Mouse (Mus musculus): ENCODE measurements at regions not wholly inside any gene's neighbourhood (a gene's known extent, or its start where the extent isn't known, plus 50 kb on each side); places are given as distances from the start of the nearest gene placed in this dataset.
A peak's percentile ranks its signal among the peaks of the same experiment; 100 is the strongest.

GRCm38 (mm10) chr1:76958706-76959105 lies 556.2 kb downstream of the Epha4 start:
- H3K27ac ChIP-seq (ENCODE audit: low read depth, low read length) = no peak overlapping the region
- no peaks in the 10 kb centered on the region for H3K27me3 ChIP-seq (replicated peaks; ENCODE audit: control insufficient read depth, insufficient read depth, low read length)
- WGBS = 76% methylated on average over 4 of the region's 4 CpGs
- no peaks in the 10 kb centered on the region for H3K4me1 ChIP-seq (ENCODE audit: control insufficient read depth, insufficient read depth, low read length)
- no peaks in the 10 kb centered on the region for H3K9me3 ChIP-seq (replicated peaks; ENCODE audit: control insufficient read depth, low read length)
- no peaks in the 10 kb centered on the region for H3K36me3 ChIP-seq (ENCODE audit: control insufficient read depth, insufficient read depth, low read length)
- H3K4me2 ChIP-seq (ENCODE audit: low read length) = no peak overlapping the region
- H3K4me3 ChIP-seq (ENCODE audit: low read depth, low read length) = no peak overlapping the region
- no peak overlapping the region for H3K9ac ChIP-seq (ENCODE audit: low read length)
- ATAC-seq (no peak), DNase-seq (ENCODE audit: low spot score) (no peak)

DNA sequence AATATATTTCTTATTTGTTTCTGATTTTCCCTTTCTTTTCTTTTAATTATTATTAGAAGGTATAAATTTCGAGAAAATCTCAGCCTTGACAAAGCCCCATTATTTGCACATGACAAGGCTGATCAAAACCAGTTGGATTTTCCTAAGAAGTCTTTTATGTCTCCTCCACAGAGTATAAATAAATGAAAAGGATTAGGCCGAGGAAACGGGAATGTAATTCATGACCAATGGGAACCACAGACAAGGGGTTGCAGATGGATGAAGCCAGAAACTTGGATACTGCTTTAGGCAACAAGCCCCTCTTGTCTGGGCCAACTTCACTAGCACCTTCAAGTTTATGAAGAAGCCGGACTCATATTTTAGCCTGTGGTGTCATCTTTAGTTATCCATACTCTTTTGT lies 542.4 kb downstream of the Epha4 start:
- H3K27me3 ChIP-seq (replicated peaks; ENCODE audit: control insufficient read depth, insufficient read depth, low read length) = no peaks in the 10 kb centered on the region
- H3K4me2 ChIP-seq (ENCODE audit: low read length) = no peak overlapping the region
- DNase-seq (ENCODE audit: low spot score) = no peak
- H3K4me3 ChIP-seq (ENCODE audit: low read depth, low read length) = no peak overlapping the region
- H3K36me3 ChIP-seq (ENCODE audit: control insufficient read depth, insufficient read depth, low read length) = no peaks in the 10 kb centered on the region
- no peak for ATAC-seq
- 0 out of 2 replicates have a peak, but pooled peaks cover 2% of the 10 kb centered on the region for H3K4me1 ChIP-seq (ENCODE audit: control insufficient read depth, insufficient read depth, low read length)
- H3K9ac ChIP-seq (ENCODE audit: low read length) = no peak overlapping the region
- no peaks in the 10 kb centered on the region for H3K9me3 ChIP-seq (replicated peaks; ENCODE audit: control insufficient read depth, low read length)
- WGBS = 16% methylated on average over 4 of the region's 4 CpGs
- no peak overlapping the region for H3K27ac ChIP-seq (ENCODE audit: low read depth, low read length)

- WGBS = 68% methylated on average over 12 of the region's 12 CpGs
- no peaks in the 10 kb centered on the region for H3K36me3 ChIP-seq (ENCODE audit: control insufficient read depth, insufficient read depth, low read length)
- no peak for DNase-seq (ENCODE audit: low spot score)
- H3K27me3 ChIP-seq (replicated peaks; ENCODE audit: control insufficient read depth, insufficient read depth, low read length) = no peaks in the 10 kb centered on the region
- no peak overlapping the region for H3K4me3 ChIP-seq (ENCODE audit: low read depth, low read length)
- H3K9me3 ChIP-seq (replicated peaks; ENCODE audit: control insufficient read depth, low read length) = no peaks in the 10 kb centered on the region
- ATAC-seq = no peak
- no peak overlapping the region for H3K4me2 ChIP-seq (ENCODE audit: low read length)
- 0 out of 2 replicates have a peak, but pooled peaks cover 2% of the 10 kb centered on the region for H3K4me1 ChIP-seq (ENCODE audit: control insufficient read depth, insufficient read depth, low read length)
- H3K9ac ChIP-seq (ENCODE audit: low read length) = no peak overlapping the region
- H3K27ac ChIP-seq (ENCODE audit: low read depth, low read length) = no peak overlapping the region
These were observed 539.6 kb downstream of the Epha4 start for GRCm38 (mm10) chr1:76975077-76975945.

DNA sequence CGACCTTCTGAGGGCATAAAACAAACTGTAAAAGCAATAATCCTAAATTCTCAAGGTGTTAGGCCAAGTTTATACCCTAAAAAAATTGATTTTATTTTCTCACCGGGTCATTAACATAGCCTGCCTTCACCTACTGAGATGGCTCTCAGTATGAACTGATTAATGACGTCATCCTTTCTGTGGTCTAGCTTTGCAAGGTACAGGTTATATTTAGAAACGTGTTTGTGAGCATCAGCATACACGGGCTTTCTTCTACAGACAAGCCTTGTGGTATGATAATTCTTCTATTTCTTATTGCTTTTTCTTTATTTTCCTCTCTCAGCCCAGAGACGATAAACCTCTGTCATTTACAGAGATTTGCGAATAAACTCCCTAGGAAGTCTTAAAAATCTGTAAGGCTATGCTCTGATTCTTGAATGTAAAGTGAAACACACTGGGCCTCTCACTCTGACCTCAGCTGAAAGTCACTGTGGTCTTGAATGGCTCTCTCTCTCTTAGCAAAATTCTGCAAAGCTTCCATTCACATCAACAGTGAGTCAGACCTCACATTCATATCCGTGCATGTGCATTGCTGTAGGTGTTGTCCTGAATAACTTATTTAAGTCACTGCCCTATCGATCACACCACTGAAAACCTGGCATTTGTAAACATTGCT lies 534.3 kb downstream of the Epha4 start:
- Histone ChIP-seq H3K4me2 (ENCODE audit: low read length) (no peak overlapping the region), H3K9ac (ENCODE audit: low read length) (no peak overlapping the region), H3K4me1 (ENCODE audit: control insufficient read depth, insufficient read depth, low read length) (no peaks in the 10 kb centered on the region), H3K36me3 (ENCODE audit: control insufficient read depth, insufficient read depth, low read length) (no peaks in the 10 kb centered on the region), H3K9me3 (replicated peaks; ENCODE audit: control insufficient read depth, low read length) (no peaks in the 10 kb centered on the region), H3K4me3 (ENCODE audit: low read depth, low read length) (no peak overlapping the region), H3K27ac (ENCODE audit: low read depth, low read length) (no peak overlapping the region), H3K27me3 (replicated peaks; ENCODE audit: control insufficient read depth, insufficient read depth, low read length) (no peaks in the 10 kb centered on the region)
- WGBS = 81% methylated on average over 9 of the region's 9 CpGs
- DNase-seq (ENCODE audit: low spot score) (no peak), ATAC-seq (no peak)

DNA sequence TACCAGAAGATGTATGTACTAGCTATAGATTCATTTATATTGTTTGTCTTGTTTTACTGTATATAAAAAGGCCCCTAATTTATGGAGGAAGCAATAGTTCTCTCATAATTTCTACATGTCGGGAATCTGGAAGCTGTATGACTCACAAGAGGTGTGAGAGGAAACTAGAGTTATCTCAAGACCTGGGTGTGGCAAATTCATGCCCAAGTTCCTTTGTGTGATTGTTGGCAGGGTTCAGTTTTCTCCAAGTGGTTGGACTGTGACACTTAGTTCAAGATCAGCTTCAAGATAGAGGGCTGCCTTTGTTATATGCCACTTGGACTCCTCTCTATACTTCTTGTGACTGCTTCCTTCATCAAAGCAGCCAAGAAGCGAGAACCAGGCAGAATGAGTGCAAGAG lies 521.1 kb downstream of the Epha4 start:
- H3K27ac ChIP-seq (ENCODE audit: low read depth, low read length) = no peak overlapping the region
- no peak for ATAC-seq
- WGBS = 92% methylated on average over 2 of the region's 2 CpGs
- H3K36me3 ChIP-seq (ENCODE audit: control insufficient read depth, insufficient read depth, low read length) = no peaks in the 10 kb centered on the region
- no peak overlapping the region for H3K4me2 ChIP-seq (ENCODE audit: low read length)
- H3K27me3 ChIP-seq (replicated peaks; ENCODE audit: control insufficient read depth, insufficient read depth, low read length) = no peaks in the 10 kb centered on the region
- H3K9me3 ChIP-seq (replicated peaks; ENCODE audit: control insufficient read depth, low read length) = no peaks in the 10 kb centered on the region
- H3K4me1 ChIP-seq (ENCODE audit: control insufficient read depth, insufficient read depth, low read length) = no peaks in the 10 kb centered on the region
- no peak overlapping the region for H3K4me3 ChIP-seq (ENCODE audit: low read depth, low read length)
- no peak overlapping the region for H3K9ac ChIP-seq (ENCODE audit: low read length)
- DNase-seq (ENCODE audit: low spot score) = no peak

DNA sequence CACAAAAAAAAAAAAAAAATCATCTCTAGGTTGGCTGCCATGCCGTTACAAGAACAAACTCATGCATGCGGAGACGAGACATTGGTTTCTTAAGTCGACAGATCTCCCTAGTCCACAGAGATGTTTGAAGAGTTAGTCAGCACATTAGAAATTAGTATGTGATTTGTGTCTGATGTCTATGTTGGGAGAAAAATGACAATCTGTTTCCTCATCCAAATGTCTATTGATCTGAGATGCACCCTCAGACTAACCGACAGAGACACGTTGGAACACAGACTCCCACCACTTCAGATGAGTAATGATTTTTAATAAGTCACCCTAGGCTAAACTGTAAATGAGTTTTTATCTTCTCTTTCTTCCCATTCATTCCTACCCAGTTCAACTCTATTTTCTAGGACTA lies 506.9 kb downstream of the Epha4 start:
- no peaks in the 10 kb centered on the region for H3K36me3 ChIP-seq (ENCODE audit: control insufficient read depth, insufficient read depth, low read length)
- WGBS = 92% methylated on average over 6 of the region's 6 CpGs
- no peak overlapping the region for H3K4me3 ChIP-seq (ENCODE audit: low read depth, low read length)
- H3K4me1 ChIP-seq (ENCODE audit: control insufficient read depth, insufficient read depth, low read length) = peaks cover 6% of the 10 kb centered on the region; the same call in 1 of the 2 replicates
- no peak overlapping the region for H3K4me2 ChIP-seq (ENCODE audit: low read length)
- DNase-seq (ENCODE audit: low spot score) (no peak), ATAC-seq (no peak)
- H3K9ac ChIP-seq (ENCODE audit: low read length) = no peak overlapping the region
- H3K9me3 ChIP-seq (replicated peaks; ENCODE audit: control insufficient read depth, low read length) = no peaks in the 10 kb centered on the region
- no peaks in the 10 kb centered on the region for H3K27me3 ChIP-seq (replicated peaks; ENCODE audit: control insufficient read depth, insufficient read depth, low read length)
- no peak overlapping the region for H3K27ac ChIP-seq (ENCODE audit: low read depth, low read length)

DNA sequence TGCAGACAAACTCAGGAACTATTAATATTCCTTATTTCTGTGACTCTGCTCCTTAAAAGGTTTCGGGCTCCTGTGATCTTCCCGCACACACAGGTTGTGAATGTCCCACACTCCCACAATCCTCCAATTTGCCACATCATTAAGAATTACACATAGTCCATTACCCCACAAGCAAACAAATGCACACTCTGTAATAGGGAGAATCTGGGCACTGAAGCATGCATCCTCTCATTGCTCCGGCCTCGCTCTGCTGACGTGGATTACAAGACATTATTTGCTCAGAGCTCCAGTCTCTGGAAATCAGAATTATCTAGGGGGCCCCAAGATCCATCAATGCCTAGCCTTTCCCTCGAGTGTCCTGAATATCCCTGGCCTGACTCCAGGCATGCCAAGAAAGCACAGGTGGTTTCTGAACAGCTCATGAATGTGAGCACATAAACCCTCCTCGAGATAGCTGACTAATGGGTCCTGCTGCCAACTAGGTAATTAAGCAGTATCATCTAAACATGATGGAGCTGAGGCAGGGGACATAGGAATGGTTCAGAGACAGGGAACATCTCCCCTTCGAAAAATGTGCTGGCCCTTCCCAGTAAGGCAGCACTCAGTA lies 504.2 kb downstream of the Epha4 start:
- peak; percentile 35 for DNase-seq (ENCODE audit: low spot score)
- 30% methylated on average over 8 of the region's 8 CpGs for WGBS
- Histone ChIP-seq H3K9ac (ENCODE audit: low read length) (no peak overlapping the region), H3K4me2 (ENCODE audit: low read length) (no peak overlapping the region), H3K4me1 (ENCODE audit: control insufficient read depth, insufficient read depth, low read length) (peaks cover 6% of the 10 kb centered on the region; the same call in 1 of the 2 replicates), H3K27me3 (replicated peaks; ENCODE audit: control insufficient read depth, insufficient read depth, low read length) (no peaks in the 10 kb centered on the region), H3K27ac (ENCODE audit: low read depth, low read length) (no peak overlapping the region), H3K9me3 (replicated peaks; ENCODE audit: control insufficient read depth, low read length) (no peaks in the 10 kb centered on the region), H3K36me3 (ENCODE audit: control insufficient read depth, insufficient read depth, low read length) (no peaks in the 10 kb centered on the region), H3K4me3 (ENCODE audit: low read depth, low read length) (no peak overlapping the region)
- no peak for ATAC-seq

GRCm38 (mm10) chr1:77027656-77028055 lies 487.2 kb downstream of the Epha4 start:
- H3K27ac ChIP-seq (ENCODE audit: low read depth, low read length) = peak overlapping the region; percentile 30; the same call in 1 of the 2 replicates
- peak; percentile 77 for ATAC-seq
- WGBS = 55% methylated on average over 4 of the region's 4 CpGs

More at GRCm38 (mm10) chr1:77027656-77028055, 487.2 kb downstream of the Epha4 start:
- Histone ChIP-seq H3K4me3 (ENCODE audit: low read depth, low read length) (no peak overlapping the region), H3K4me2 (ENCODE audit: low read length) (no peak overlapping the region), H3K9me3 (replicated peaks; ENCODE audit: control insufficient read depth, low read length) (no peaks in the 10 kb centered on the region), H3K9ac (ENCODE audit: low read length) (no peak overlapping the region), H3K27me3 (replicated peaks; ENCODE audit: control insufficient read depth, insufficient read depth, low read length) (no peaks in the 10 kb centered on the region), H3K4me1 (ENCODE audit: control insufficient read depth, insufficient read depth, low read length) (no peaks in the 10 kb centered on the region), H3K36me3 (ENCODE audit: control insufficient read depth, insufficient read depth, low read length) (no peaks in the 10 kb centered on the region)
- peak; percentile 75 for DNase-seq (ENCODE audit: low spot score)
